Mouse (Mus musculus) gastrocnemius, adult 18-20 months (tissue): ENCODE data around the gene Itga9. TPM values are rescaled to one million over a fixed set of nuclear protein-coding genes. Genes with fewer than 3 reads are reported as not detected.
A peak's percentile ranks its signal among the peaks of the same experiment; 100 is the strongest.

ENCODE experiments used
- DNase-seq: peaks from one replicate; pipeline ENCODE4 v3.0.0; 2021; ENCODE audit warnings: low spot score
- total RNA-seq, 2 experiments: library from RNA; stranded (reverse); gene quantifications; 2 replicates each; pipeline ENCODE4 v1.2.3; 2021

Itga9 gene
- total RNA-seq, 2 experiments from 2014 or later: 3.3 to 5.2 TPM

DNA sequence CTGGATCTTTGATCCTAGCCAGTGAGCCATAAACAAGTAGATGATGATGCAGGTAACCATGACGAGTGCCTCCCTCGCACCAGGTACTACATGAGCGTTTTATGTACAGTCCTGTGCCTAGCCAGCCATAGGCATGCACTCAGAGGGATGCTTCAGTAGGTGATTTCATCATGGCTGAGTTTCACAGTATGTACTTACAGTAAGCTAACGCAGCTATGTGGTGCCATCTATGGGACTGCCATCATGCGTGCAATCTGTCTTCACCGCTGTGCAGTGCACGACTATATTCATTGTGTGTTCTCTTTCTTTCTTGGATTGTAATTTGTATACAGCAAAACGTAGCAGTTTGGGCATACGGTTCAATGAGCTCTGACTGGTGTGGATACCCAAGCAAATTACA is 77.9 kb downstream of the Itga9 start:
- no peak for DNase-seq

GRCm38 (mm10) chr9:118686166-118686961 is 79.9 kb downstream of the Itga9 start:
- DNase-seq: no peak

- DNase-seq: no peak
These were observed 81.8 kb downstream of the Itga9 start for GRCm38 (mm10) chr9:118688248-118688647.

GRCm38 (mm10) chr9:118688921-118689451 is 82.5 kb downstream of the Itga9 start:
- no peak for DNase-seq

DNA sequence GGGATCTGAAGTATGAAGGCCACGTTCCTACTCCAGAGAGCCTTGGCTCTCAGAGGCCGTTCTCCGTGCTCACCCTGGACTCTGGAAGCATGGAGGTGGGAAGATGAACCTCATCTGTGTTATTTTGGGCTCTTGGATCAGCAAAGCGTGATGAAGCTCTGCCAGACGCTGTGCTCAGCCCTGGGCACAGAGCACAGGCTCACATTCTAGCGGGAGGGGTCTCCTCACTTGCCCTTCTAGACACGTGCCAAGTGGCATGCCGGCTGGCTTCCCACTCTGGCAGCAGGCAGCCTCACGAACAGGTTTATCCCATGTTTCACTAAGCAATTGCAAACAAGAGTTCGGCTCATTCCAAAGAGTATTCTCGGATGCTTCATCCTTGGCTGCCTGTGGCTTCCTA is 86.8 kb downstream of the Itga9 start:
- peak; percentile 80 for DNase-seq

- DNase-seq: no peak
These were observed 87.9 kb downstream of the Itga9 start for GRCm38 (mm10) chr9:118694420-118694825.

- DNase-seq: no peak
These were observed 91.7 kb downstream of the Itga9 start for GRCm38 (mm10) chr9:118698191-118698590.

GRCm38 (mm10) chr9:118699716-118700115 is 93.2 kb downstream of the Itga9 start:
- peak; percentile 29 for DNase-seq

- DNase-seq: no peak
These were observed 94.4 kb downstream of the Itga9 start for GRCm38 (mm10) chr9:118700889-118701288.

DNA sequence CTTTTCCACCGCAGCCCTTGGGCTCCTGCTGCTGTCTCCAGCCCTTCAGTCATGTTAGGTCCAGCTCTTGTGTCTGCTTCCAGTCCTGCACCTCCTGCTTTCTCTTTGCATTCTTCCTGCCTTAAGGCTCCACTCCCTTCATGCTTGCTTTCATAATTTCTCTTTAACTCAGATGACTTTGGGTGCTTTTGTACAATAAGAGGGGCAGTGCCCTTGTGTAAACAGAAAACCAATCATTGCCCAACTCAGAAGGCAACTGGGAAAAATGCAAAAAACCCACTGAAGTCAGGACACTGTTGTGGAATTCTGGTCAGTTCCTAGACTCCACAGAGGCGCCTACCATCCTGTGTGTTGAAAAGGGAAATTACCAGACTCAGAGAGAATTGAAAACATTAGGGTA is 95.3 kb downstream of the Itga9 start:
- no peak for DNase-seq

- DNase-seq: no peak
These were observed 96.7 kb downstream of the Itga9 start for GRCm38 (mm10) chr9:118703146-118703545.

GRCm38 (mm10) chr9:118705381-118706074 is 99.0 kb downstream of the Itga9 start:
- DNase-seq: no peak

GRCm38 (mm10) chr9:118706176-118706975 is 99.9 kb downstream of the Itga9 start:
- no peak for DNase-seq

GRCm38 (mm10) chr9:118710625-118711024 is 104.1 kb downstream of the Itga9 start:
- DNase-seq: no peak

DNA sequence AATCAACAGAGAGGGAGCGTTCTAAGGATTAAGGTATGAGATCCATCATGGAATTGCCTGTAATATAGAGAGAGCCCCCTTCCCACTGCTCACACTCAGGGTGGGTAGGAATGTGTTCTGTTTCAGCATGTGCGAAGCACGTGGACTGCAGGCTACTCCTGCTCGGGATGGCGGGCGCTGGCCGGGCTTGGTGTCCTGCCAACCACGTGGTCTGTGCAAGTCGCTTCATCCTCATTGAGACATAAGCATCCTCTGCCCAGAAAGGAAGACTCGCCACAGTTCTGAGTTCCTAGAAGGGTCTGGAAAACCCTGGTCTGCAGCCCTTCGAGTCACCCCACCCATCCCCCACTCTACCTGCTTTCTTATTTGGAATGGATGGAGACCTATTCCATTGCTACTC is 105.3 kb downstream of the Itga9 start:
- DNase-seq: no peak

- no peak for DNase-seq
These were observed 107.0 kb downstream of the Itga9 start for GRCm38 (mm10) chr9:118713515-118713914.

GRCm38 (mm10) chr9:118714536-118714935 is 108.0 kb downstream of the Itga9 start:
- DNase-seq: no peak

GRCm38 (mm10) chr9:118715971-118716628 is 109.6 kb downstream of the Itga9 start:
- no peak for DNase-seq

DNA sequence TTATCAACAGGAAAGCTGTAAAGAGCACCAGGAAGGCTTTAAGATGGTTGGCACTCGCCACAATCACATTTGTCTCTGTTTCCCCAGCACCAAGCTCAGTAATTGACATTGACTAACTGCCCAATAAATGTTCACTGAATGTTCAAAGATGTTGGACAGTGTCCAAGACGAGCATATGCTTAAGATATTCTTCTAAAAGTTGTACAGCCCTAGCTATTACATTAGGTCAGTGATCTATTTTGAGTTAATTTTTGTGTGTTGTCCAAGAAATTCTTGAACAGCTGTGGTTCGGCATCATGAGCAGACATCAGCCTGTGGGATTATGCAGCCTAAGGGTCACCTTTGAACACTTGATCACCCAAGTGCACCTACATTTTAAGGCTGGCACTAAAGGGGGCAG is 110.9 kb downstream of the Itga9 start:
- DNase-seq: no peak

- DNase-seq: no peak
These were observed 112.0 kb downstream of the Itga9 start for GRCm38 (mm10) chr9:118718511-118718910.

- no peak for DNase-seq
These were observed 114.6 kb downstream of the Itga9 start for GRCm38 (mm10) chr9:118721056-118721455.
